Mouse (Mus musculus): ENCODE measurements around the gene Fut9.

The Fut9 gene

DNA sequence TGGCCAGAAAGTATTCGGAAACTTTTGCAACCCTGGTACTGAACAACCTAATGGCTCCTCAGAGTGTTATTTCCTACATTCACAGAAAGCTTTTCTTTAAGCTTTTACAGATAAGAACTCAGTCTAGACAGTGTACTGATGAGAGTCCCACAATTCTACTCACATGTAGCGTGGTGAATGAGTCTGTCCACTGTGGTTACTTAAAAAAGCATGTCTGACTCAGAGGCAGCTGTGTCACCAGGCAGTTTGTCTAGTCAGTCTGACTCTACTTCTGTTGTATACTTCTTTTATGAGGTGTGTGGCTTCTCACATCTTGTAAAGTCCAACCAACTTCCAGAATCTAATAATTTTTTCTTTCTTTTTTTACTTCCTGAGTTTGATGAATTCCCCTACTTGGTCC is 154.5 kb downstream of the Fut9 start:
- DNase-seq: no peak

DNA sequence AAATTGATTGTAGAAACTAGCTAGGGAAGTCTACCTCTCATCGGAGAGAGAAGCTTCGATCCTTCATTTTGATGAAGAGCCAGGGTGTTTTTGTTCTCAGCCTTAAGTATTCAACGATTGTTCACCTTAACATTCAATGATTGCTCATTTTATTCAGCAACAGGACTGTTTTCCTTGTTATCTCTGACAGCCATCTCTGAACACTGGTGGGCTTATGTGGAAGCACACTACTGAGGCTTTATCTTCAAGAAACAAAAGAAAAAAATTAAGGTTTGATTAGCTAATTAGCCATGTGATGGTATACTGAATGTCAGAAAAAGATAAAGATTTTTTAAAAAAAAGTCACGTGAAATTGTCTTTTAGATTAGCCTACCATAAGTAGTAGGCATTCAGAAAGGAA is 158.1 kb downstream of the Fut9 start:
- DNase-seq: no peak

DNA sequence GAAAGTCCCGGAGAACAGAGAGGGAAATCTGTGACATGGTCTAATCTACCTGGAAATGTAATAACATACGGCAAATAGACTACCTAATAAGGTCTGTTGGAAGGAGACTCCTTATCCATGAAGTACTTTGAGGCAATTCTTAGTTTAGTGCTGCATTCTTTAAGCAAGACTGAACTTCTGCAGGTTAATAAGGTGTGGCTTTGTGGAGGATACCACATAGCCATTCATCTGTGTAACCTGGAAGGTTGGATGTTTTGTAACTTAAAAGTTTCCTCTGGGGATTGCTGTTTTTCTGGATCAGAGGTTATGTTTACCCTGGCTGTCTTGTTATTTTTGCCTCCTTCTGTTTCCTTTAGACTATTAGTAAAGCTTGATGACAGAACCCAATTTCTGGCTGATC is 166.8 kb downstream of the Fut9 start:
- no peak for DNase-seq

GRCm38 (mm10) chr4:25628113-25628512 is 171.9 kb downstream of the Fut9 start:
- no peak for DNase-seq

- peak; percentile 26 to 63 for DNase-seq
These were observed 172.6 kb downstream of the Fut9 start for GRCm38 (mm10) chr4:25627467-25627866.

DNA sequence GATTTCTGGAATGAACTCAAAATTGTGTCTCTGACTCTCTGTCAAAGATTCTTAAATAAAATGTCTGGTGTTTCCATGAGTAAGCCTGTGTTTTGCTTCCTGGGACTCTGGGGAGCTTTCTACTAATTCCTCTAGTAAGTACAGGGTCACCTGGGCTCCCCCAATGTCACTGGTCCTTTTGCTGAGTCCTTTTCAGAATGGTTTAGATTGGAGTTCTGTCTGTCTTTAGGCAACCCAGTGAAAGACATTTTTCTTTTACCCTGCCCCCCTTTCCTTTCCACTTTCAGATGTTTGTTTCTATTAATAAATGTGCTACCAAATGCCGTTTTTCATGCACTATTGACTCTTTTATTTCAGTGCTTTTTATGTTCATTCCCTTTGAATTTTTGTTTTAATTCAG is 173.0 kb downstream of the Fut9 start:
- DNase-seq: no peak

DNA sequence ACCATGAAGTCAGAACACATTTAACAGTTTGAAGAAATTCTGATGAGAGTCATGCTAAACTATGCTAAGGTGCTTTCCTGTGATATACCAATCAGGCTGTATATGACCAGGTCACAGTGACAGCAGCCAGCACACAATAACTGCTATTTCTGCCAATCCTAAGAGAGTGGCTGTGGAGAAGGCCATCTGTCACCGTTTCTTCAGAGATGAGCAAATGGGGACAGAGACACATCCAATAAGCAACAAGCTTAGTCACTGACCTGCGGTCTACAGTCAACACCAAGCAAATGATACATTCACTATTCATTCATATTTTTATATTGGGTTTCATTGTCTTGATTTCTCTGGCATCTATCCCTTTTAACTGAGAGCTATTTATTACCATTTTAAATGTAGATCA is 176.9 kb downstream of the Fut9 start:
- peak; percentile 70 to 80 for DNase-seq

- DNase-seq: no peak
These were observed 182.7 kb downstream of the Fut9 start for GRCm38 (mm10) chr4:25617301-25617700.

DNA sequence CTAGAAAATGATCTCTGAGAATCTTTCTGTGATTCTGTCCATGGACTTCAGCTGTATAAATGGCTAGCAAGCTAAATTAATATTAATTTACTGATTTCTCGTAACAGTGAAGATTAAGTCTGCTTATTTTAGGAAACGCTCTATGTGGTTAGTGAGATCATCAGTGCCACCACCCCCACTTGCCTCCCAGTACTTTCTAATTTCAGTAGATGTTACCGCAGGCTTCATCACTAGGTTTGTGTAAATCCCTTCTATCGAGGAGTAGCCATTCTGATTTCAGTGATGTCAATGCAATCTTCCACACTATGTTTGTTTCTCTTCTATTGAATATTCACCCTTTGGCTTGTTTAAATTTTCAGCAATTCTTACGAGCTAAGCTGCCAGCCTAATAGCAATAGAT is 186.6 kb downstream of the Fut9 start:
- no peak for DNase-seq

GRCm38 (mm10) chr4:25610481-25610880 is 189.6 kb downstream of the Fut9 start:
- DNase-seq: no peak

- no peak for DNase-seq
These were observed 206.8 kb downstream of the Fut9 start for GRCm38 (mm10) chr4:25593218-25593617.

Data from cerebellum, postnatal 14 days (tissue).